22 mouse cellular contexts compared by ENCODE assay signal in genomic region chr9:105734651-105735050, GRCm38 (mm10).
DNase-seq lines count a peak whose midpoint lies in the region; ATAC-seq and TF ChIP-seq lines count a peak whose summit lies in the region.
"Had no signal": no experiment of that assay in that cellular context is flagged by ENCODE, and none has a peak within 500 bp of the region (broad histone marks: within the 10 kb centered on the region; RNA-seq: fewer than 3 reads in every experiment).

No protein-coding gene starts in this region.

- WGBS in hindbrain, postnatal 0 days: 66% methylated on average over 2 of the region's 2 CpGs
- WGBS in hindbrain, embryonic 10.5 days: 88% methylated on average over 2 of the region's 2 CpGs
- 69% methylated on average over 2 of the region's 2 CpGs for WGBS in kidney, embryonic 15.5 days
- 88% methylated on average over 2 of the region's 2 CpGs for WGBS in midbrain, embryonic 11.5 days

- no peaks in the 10 kb centered on the region for H3K9me3 ChIP-seq in hindbrain, postnatal 0 days (ENCODE audit: low read length)
- no peaks in the 10 kb centered on the region for H3K9me3 ChIP-seq in hindbrain, embryonic 10.5 days
- no peaks in the 10 kb centered on the region for H3K9me3 ChIP-seq in kidney, embryonic 15.5 days (replicated peaks)
- no peaks in the 10 kb centered on the region for H3K9me3 ChIP-seq in midbrain, embryonic 11.5 days (ENCODE audit: control insufficient read depth, low read length)
- H3K9me3 ChIP-seq: embryonic facial prominence, embryonic 13.5 days; forebrain, embryonic 12.5 days; heart, embryonic 13.5 days; hindbrain, embryonic 13.5 days had no signal

- H3K9ac ChIP-seq in hindbrain, postnatal 0 days (replicated peaks; ENCODE audit: low read length): no peak overlapping the region
- H3K9ac ChIP-seq in kidney, embryonic 15.5 days: no peak overlapping the region
- H3K9ac ChIP-seq in midbrain, embryonic 11.5 days (ENCODE audit: low read length): no peak overlapping the region
- H3K9ac ChIP-seq: embryonic facial prominence, embryonic 13.5 days; forebrain, embryonic 12.5 days; heart, embryonic 13.5 days; hindbrain, embryonic 13.5 days had no signal

- H3K27ac ChIP-seq in hindbrain, postnatal 0 days: no peak overlapping the region
- no peak overlapping the region for H3K27ac ChIP-seq in hindbrain, embryonic 10.5 days
- H3K27ac ChIP-seq in kidney, embryonic 15.5 days: no peak overlapping the region
- H3K27ac ChIP-seq in midbrain, embryonic 11.5 days (ENCODE audit: low read depth, low read length): no peak overlapping the region
- H3K27ac ChIP-seq: embryonic facial prominence, embryonic 13.5 days; forebrain, embryonic 12.5 days; heart, embryonic 13.5 days had no signal

- 0 out of 2 replicates have a peak, but pooled peaks cover 6% of the 10 kb centered on the region for H3K4me1 ChIP-seq in hindbrain, postnatal 0 days (ENCODE audit: insufficient read depth, low read length)
- H3K4me1 ChIP-seq in hindbrain, embryonic 10.5 days (replicated peaks): no peaks in the 10 kb centered on the region
- H3K4me1 ChIP-seq in kidney, embryonic 15.5 days: 0 out of 2 replicates have a peak, but pooled peaks cover 3% of the 10 kb centered on the region
- H3K4me1 ChIP-seq in midbrain, embryonic 11.5 days (ENCODE audit: control insufficient read depth, insufficient read depth, low read length): no peaks in the 10 kb centered on the region

- H3K36me3 ChIP-seq in hindbrain, postnatal 0 days (ENCODE audit: insufficient read depth, low read length): no peaks in the 10 kb centered on the region
- H3K36me3 ChIP-seq in hindbrain, embryonic 10.5 days: no peaks in the 10 kb centered on the region
- no peaks in the 10 kb centered on the region for H3K36me3 ChIP-seq in kidney, embryonic 15.5 days
- no peaks in the 10 kb centered on the region for H3K36me3 ChIP-seq in midbrain, embryonic 11.5 days (ENCODE audit: control insufficient read depth, insufficient read depth, low read length)
- H3K36me3 ChIP-seq: embryonic facial prominence, embryonic 13.5 days; forebrain, embryonic 12.5 days; G1E; heart, embryonic 13.5 days; hindbrain, embryonic 13.5 days had no signal

- TF ChIP-seq CTCF in hindbrain, postnatal 0 days (IDR thresholded peaks at IDR 0.05; ENCODE audit: low read depth): no peak

- H3K4me2 ChIP-seq in hindbrain, postnatal 0 days (ENCODE audit: low read depth, low read length): no peak overlapping the region
- H3K4me2 ChIP-seq in kidney, embryonic 15.5 days: no peak overlapping the region
- H3K4me2 ChIP-seq in midbrain, embryonic 11.5 days: no peak overlapping the region
- H3K4me2 ChIP-seq: embryonic facial prominence, embryonic 13.5 days; forebrain, embryonic 12.5 days; heart, embryonic 13.5 days; hindbrain, embryonic 13.5 days had no signal

- no peak overlapping the region for H3K4me3 ChIP-seq in hindbrain, postnatal 0 days (ENCODE audit: low read length)
- no peak overlapping the region for H3K4me3 ChIP-seq in hindbrain, embryonic 10.5 days
- no peak overlapping the region for H3K4me3 ChIP-seq in kidney, embryonic 15.5 days (replicated peaks)
- no peak overlapping the region for H3K4me3 ChIP-seq in midbrain, embryonic 11.5 days (ENCODE audit: low read depth, low read length)
- H3K4me3 ChIP-seq: embryonic facial prominence, embryonic 13.5 days; forebrain, embryonic 12.5 days; heart, embryonic 13.5 days; hindbrain, embryonic 13.5 days had no signal

- no peak for ATAC-seq in hindbrain, postnatal 0 days
- ATAC-seq in kidney, embryonic 15.5 days (replicated peaks; ENCODE audit: low FRiP score): no peak
- ATAC-seq in midbrain, embryonic 11.5 days (ENCODE audit: low FRiP score): no peak
- ATAC-seq: CD4-positive, CD25-positive, alpha-beta regulatory T cell, adult 4 months; intestine, embryonic 16.5 days had no signal

- peak; percentile 25 to 65 for DNase-seq in adrenal gland, adult (ENCODE audit: inconsistent age in 2 of 2, low spot score in 1 of 2)
- no peak for DNase-seq in adrenal gland, postnatal 4 days (ENCODE audit: low spot score in 2 of 2)
- DNase-seq in hindbrain, postnatal 0 days (ENCODE audit: low spot score): peak; percentile 19
- no peak for DNase-seq in hindbrain, embryonic 10.5 days (ENCODE audit: low spot score)
- DNase-seq in kidney, postnatal 36 days: peak; percentile 16 to 47
- no peak for DNase-seq in midbrain, embryonic 11.5 days (ENCODE audit: low spot score, missing footprints)
- no peak for DNase-seq in testis, postnatal 10 days (ENCODE audit: low spot score)
- DNase-seq: B cell, adult 2 months; cerebellum, adult 11-12 months; cerebellum, adult 9-11 months; cerebellum, postnatal 36 days; gastrocnemius, postnatal 36 days; heart, adult 11 months; heart, postnatal 36 days had no signal

- no peaks in the 10 kb centered on the region for H3K27me3 ChIP-seq in hindbrain, postnatal 0 days (ENCODE audit: insufficient read depth, low read length)
- no peaks in the 10 kb centered on the region for H3K27me3 ChIP-seq in hindbrain, embryonic 10.5 days (ENCODE audit: insufficient read depth, poor library complexity, severe bottlenecking)
- H3K27me3 ChIP-seq in kidney, embryonic 15.5 days: no peaks in the 10 kb centered on the region
- no peaks in the 10 kb centered on the region for H3K27me3 ChIP-seq in midbrain, embryonic 11.5 days (ENCODE audit: control insufficient read depth, insufficient read depth, low read length)
- H3K27me3 ChIP-seq: embryonic facial prominence, embryonic 13.5 days; forebrain, embryonic 12.5 days; heart, embryonic 13.5 days; hindbrain, embryonic 13.5 days had no signal

Comparison
In these comparisons a context has a peak if more than half of its experiments do, and no peak if none do; other contexts are left out.
1. DNase-seq: peak in adrenal gland, adult (2 of 2), hindbrain, postnatal 0 days (single experiment) and kidney, postnatal 36 days (2 of 2); none in adrenal gland, postnatal 4 days (0 of 2), hindbrain, embryonic 10.5 days (single experiment), midbrain, embryonic 11.5 days (single experiment) and testis, postnatal 10 days (single experiment).